Mouse (Mus musculus) liver, postnatal 0 days (tissue): ENCODE measurements around the gene Col4a2.
"Not testable (repeated sequence)": the region's sequence is repeated elsewhere in the genome, so short reads cannot be mapped to it uniquely, and the experiment has no call there.

Experiments used
- CTCF ChIP-seq: sonication (generic); IDR thresholded peaks from 2 replicates; pipeline ENCODE4 v1.5.1; 2016; ENCODE audit warnings: antibody characterized with exemption, low read depth
- EP300 ChIP-seq: IDR thresholded peaks from 2 replicates; pipeline ENCODE4 v1.6.1; 2016; ENCODE audit warnings: antibody characterized with exemption, low read depth, mild to moderate bottlenecking

GRCm38 (mm10) chr8:11492340-11492739 is 179.7 kb downstream of the Col4a2 start:
- TF ChIP-seq CTCF, EP300: not testable (repeated sequence)
